Mouse (Mus musculus) C2C12 (cell line): ENCODE measurements at regions not wholly inside any gene's neighbourhood (a gene's known extent, or its start where the extent isn't known, plus 50 kb on each side); places are given as distances from the start of the nearest gene placed in this dataset.

Experiments
- H3K27me3 ChIP-seq: one replicate; pipeline ENCODE4 v1.6.1; 2011; ENCODE audit not compliant: control insufficient read depth, insufficient read depth, insufficient read length
- H3K36me3 ChIP-seq: one replicate; pipeline ENCODE4 v1.6.1; 2011; ENCODE audit not compliant: control insufficient read depth, insufficient read depth
- H3K4me3 ChIP-seq: one replicate; pipeline ENCODE4 v1.5.1; 2011; ENCODE audit warnings: mild to moderate bottlenecking, control low read depth; ENCODE audit not compliant: poor library complexity, insufficient read depth, severe bottlenecking
- H3K79me2 ChIP-seq: one replicate; pipeline ENCODE4 v1.6.1; 2011; ENCODE audit not compliant: control insufficient read depth, insufficient read depth
- H3K79me3 ChIP-seq: one replicate; pipeline ENCODE4 v1.6.1; 2011; ENCODE audit warnings: low read depth, control low read depth
- H3ac ChIP-seq: one replicate; pipeline ENCODE3; 2011; ENCODE audit warnings: low read depth; ENCODE audit not compliant: control insufficient read depth, insufficient read length
- CEBPB ChIP-seq: IDR thresholded peaks from one replicate; pipeline ENCODE4 v1.6.1; 2011; ENCODE audit warnings: low read depth, mild to moderate bottlenecking, control low read depth, moderate library complexity
- CTCF ChIP-seq: IDR thresholded peaks from one replicate; pipeline ENCODE4 v1.5.1; 2011; ENCODE audit not compliant: control insufficient read depth, insufficient read depth, insufficient read length
- FOSL1 ChIP-seq: IDR thresholded peaks from one replicate; pipeline ENCODE4 v1.8.0; 2011; ENCODE audit warnings: mild to moderate bottlenecking, low read length; ENCODE audit not compliant: poor library complexity, insufficient read depth, severe bottlenecking
- MAX ChIP-seq: IDR thresholded peaks from one replicate; pipeline ENCODE4 v1.6.1; 2011; ENCODE audit warnings: mild to moderate bottlenecking, control low read depth
- MYOD1 ChIP-seq: IDR thresholded peaks from one replicate; pipeline ENCODE4 v1.6.1; 2011; ENCODE audit warnings: low read depth; ENCODE audit not compliant: control insufficient read depth, insufficient read length
- MYOG ChIP-seq: IDR thresholded peaks from one replicate; pipeline ENCODE4 v1.6.1; 2011; ENCODE audit not compliant: control insufficient read depth, insufficient read length; ENCODE audit errors: extremely low read depth
- USF1 ChIP-seq: IDR thresholded peaks from one replicate; pipeline ENCODE4 v1.6.1; 2011; ENCODE audit warnings: low read depth, mild to moderate bottlenecking, control low read depth, moderate library complexity

- no peaks in the 10 kb centered on the region for H3K79me3 ChIP-seq
- H3ac ChIP-seq: no peak overlapping the region
- no peaks in the 10 kb centered on the region for H3K79me2 ChIP-seq
- H3K27me3 ChIP-seq: no peaks in the 10 kb centered on the region
- TF ChIP-seq MAX (no peak), MYOG (no peak), CTCF (no peak), CEBPB (no peak), FOSL1 (no peak), MYOD1 (no peak), USF1 (no peak)
- no peak overlapping the region for H3K4me3 ChIP-seq
- H3K36me3 ChIP-seq: no peaks in the 10 kb centered on the region
Measured at GRCm38 (mm10) chr2:74099671-74100372, 188.7 kb upstream of the Atp5g3 start.

DNA sequence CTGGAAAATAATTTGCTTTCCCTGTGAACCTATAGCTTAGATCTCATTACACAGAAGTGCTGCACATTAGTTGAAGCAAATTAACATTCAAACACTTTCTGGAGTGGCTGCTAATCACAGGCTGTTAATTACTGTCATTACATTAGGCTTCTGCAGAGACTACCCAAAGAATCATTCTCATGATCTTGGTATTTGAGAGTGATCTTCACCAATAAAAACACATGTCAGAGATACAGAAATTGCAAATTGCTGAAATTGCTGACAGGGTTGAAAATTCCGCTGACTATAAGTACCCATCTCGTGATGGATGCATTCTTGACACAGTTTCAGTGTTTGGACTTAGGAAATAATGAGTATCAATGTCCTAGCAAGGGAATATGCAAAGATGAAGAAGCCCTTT lies 185.7 kb upstream of the Atp5g3 start:
- H3K79me3 ChIP-seq: no peaks in the 10 kb centered on the region
- TF ChIP-seq USF1 (no peak), CEBPB (no peak), MAX (no peak), CTCF (no peak), FOSL1 (no peak), MYOG (no peak), MYOD1 (no peak)
- no peaks in the 10 kb centered on the region for H3K36me3 ChIP-seq
- no peak overlapping the region for H3ac ChIP-seq
- H3K4me3 ChIP-seq: no peak overlapping the region
- no peaks in the 10 kb centered on the region for H3K27me3 ChIP-seq
- H3K79me2 ChIP-seq: no peaks in the 10 kb centered on the region

- no peak overlapping the region for H3K4me3 ChIP-seq
- TF ChIP-seq MAX (no peak), CTCF (no peak), MYOD1 (no peak), CEBPB (no peak), USF1 (no peak), MYOG (no peak), FOSL1 (no peak)
- H3K79me2 ChIP-seq: no peaks in the 10 kb centered on the region
- H3K36me3 ChIP-seq: no peaks in the 10 kb centered on the region
- no peaks in the 10 kb centered on the region for H3K27me3 ChIP-seq
- H3ac ChIP-seq: no peak overlapping the region
- H3K79me3 ChIP-seq: no peaks in the 10 kb centered on the region
Measured at GRCm38 (mm10) chr2:74093494-74093893, 182.4 kb upstream of the Atp5g3 start.

DNA sequence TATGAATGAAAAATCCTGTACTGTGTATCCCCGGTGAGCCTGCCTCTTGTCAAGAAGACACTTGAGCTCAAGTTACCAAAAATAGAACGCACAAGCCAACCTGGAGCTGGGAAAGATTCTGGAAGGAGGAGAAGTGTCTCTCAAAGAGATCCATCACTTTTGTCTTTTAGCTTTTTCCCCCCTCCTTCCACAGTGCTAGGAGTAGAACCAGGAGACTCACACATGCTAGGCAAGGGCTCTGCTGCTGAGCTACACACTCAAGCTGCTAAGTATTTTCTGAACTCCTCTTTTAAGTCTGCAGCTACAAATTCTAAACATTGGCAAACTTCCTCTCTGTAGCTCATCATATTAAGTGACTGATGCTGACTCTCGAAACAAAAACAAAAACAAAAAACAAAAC lies 176.2 kb upstream of the Atp5g3 start:
- Histone ChIP-seq H3K79me2 (no peaks in the 10 kb centered on the region), H3ac (no peak overlapping the region), H3K4me3 (no peak overlapping the region), H3K27me3 (no peaks in the 10 kb centered on the region), H3K79me3 (no peaks in the 10 kb centered on the region), H3K36me3 (no peaks in the 10 kb centered on the region)
- no peak for TF ChIP-seq MYOG
- no peak for TF ChIP-seq CTCF
- no peak for TF ChIP-seq USF1
- TF ChIP-seq CEBPB: no peak
- no peak for TF ChIP-seq MAX
- TF ChIP-seq FOSL1: no peak
- no peak for TF ChIP-seq MYOD1

DNA sequence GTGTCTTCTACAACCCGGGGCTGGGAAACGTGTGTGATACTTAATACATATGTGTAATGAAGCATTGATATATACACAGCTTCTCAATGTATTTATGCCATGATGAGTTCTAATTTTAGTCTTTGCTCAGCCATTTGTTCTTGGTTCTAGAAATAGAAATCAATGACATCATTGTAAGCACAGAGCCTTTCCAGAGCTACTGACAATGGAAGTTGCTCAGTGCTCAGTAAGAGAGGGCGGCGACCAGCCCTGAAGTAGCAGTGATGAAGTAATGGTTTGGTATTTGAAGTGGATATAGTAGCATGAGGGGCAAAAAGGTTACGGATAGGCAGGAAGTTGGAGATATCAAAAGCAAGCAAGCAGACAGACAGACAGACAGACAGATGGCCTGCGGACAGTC lies 173.8 kb upstream of the Atp5g3 start:
- no peaks in the 10 kb centered on the region for H3K36me3 ChIP-seq
- no peak for TF ChIP-seq MYOG
- TF ChIP-seq CTCF: no peak
- no peak for TF ChIP-seq FOSL1
- TF ChIP-seq MAX: no peak
- TF ChIP-seq USF1: no peak
- no peak for TF ChIP-seq CEBPB
- no peak for TF ChIP-seq MYOD1
- no peaks in the 10 kb centered on the region for H3K27me3 ChIP-seq
- H3K79me3 ChIP-seq: no peaks in the 10 kb centered on the region
- no peak overlapping the region for H3ac ChIP-seq
- no peak overlapping the region for H3K4me3 ChIP-seq
- no peaks in the 10 kb centered on the region for H3K79me2 ChIP-seq

- no peaks in the 10 kb centered on the region for H3K36me3 ChIP-seq
- no peak for TF ChIP-seq CEBPB
- TF ChIP-seq MYOD1: no peak
- no peak for TF ChIP-seq USF1
- no peak for TF ChIP-seq MYOG
- no peak for TF ChIP-seq FOSL1
- no peak for TF ChIP-seq CTCF
- no peak for TF ChIP-seq MAX
- H3K79me3 ChIP-seq: no peaks in the 10 kb centered on the region
- H3ac ChIP-seq: no peak overlapping the region
- no peaks in the 10 kb centered on the region for H3K79me2 ChIP-seq
- peaks cover 23% of the 10 kb centered on the region for H3K27me3 ChIP-seq
- H3K4me3 ChIP-seq: no peak overlapping the region
Measured at GRCm38 (mm10) chr2:74076774-74077173, 165.6 kb upstream of the Atp5g3 start.
